Mouse (Mus musculus) heart, embryonic 14.5 days (tissue): ENCODE data around the gene Gm9936. TPM values are rescaled to one million over a fixed set of nuclear protein-coding genes. Genes with fewer than 3 reads are reported as not detected.

Source experiments
- ATAC-seq: fragments of 200-750 bp; cut with Nextera tagmentation; 2 replicates; pipeline ENCODE4 v1.8.0; 2017; ENCODE audit warnings: low read depth, moderate TSS enrichment; ENCODE audit not compliant: insufficient number of reproducible peaks, insufficient read depth, low FRiP score
- H3K27ac ChIP-seq, 2 experiments: fragments of 200-500 bp in 1 of 2; fragments of 300-500 bp in 1 of 2; sonication (generic) in 1 of 2; replicated peaks in 1 of 2; 2 replicates each; pipeline ENCODE4 v1.5.1; 2012 to 2014; ENCODE audit warnings: low read depth in 2 of 2, low read length in 2 of 2, control low read depth in 1 of 2, mild to moderate bottlenecking in 1 of 2, mixed read lengths in 1 of 2; ENCODE audit not compliant: control insufficient read depth in 1 of 2, insufficient read depth in 1 of 2
- H3K27me3 ChIP-seq: fragments of 300-500 bp; sonication (generic); 2 replicates; pipeline ENCODE4 v1.6.1; 2014; ENCODE audit warnings: mild to moderate bottlenecking, low read length, control low read depth; ENCODE audit not compliant: control insufficient read depth, insufficient read depth
- H3K36me3 ChIP-seq: fragments of 300-500 bp; sonication (generic); 2 replicates; pipeline ENCODE4 v1.6.1; 2014; ENCODE audit warnings: mild to moderate bottlenecking, control low read depth, low read length, mixed read lengths; ENCODE audit not compliant: control insufficient read depth, insufficient read depth
- H3K4me1 ChIP-seq, 2 experiments: fragments of 200-500 bp in 1 of 2; fragments of 300-500 bp in 1 of 2; sonication (generic) in 1 of 2; 2 replicates each; pipeline ENCODE4 v1.6.1; 2012 to 2014; ENCODE audit warnings: low read length in 2 of 2, control low read depth in 1 of 2, mixed read lengths in 1 of 2; ENCODE audit not compliant: control insufficient read depth in 2 of 2, insufficient read depth in 2 of 2
- H3K4me2 ChIP-seq: fragments of 300-500 bp; sonication (generic); 2 replicates; pipeline ENCODE4 v1.6.1; 2014; ENCODE audit warnings: mild to moderate bottlenecking, low read length
- H3K4me3 ChIP-seq, 2 experiments: fragments of 200-500 bp in 1 of 2; fragments of 300-500 bp in 1 of 2; sonication (generic) in 1 of 2; 2 replicates each; pipeline ENCODE4 v1.5.1; 2012 to 2014; ENCODE audit warnings: low read length in 2 of 2, mild to moderate bottlenecking in 2 of 2, control low read depth in 1 of 2, low read depth in 1 of 2, moderate library complexity in 1 of 2; ENCODE audit not compliant: control insufficient read depth in 1 of 2, insufficient read depth in 1 of 2
- H3K9ac ChIP-seq: fragments of 300-500 bp; sonication (generic); 2 replicates; pipeline ENCODE4 v1.6.1; 2014; ENCODE audit warnings: mild to moderate bottlenecking, low read length
- H3K9me3 ChIP-seq: fragments of 300-500 bp; sonication (generic); 2 replicates; pipeline ENCODE4 v1.6.1; 2016; ENCODE audit warnings: low read length, control low read depth; ENCODE audit not compliant: control insufficient read depth
- WGBS: fragments of 180-500 bp; shearing (Covaris S2); extraction: QIAGEN DNeasy Blood & Tissue Kit; methylation state at CpG from one replicate; pipeline ENCODE4 v1.1.7; 2014; 5-methylcytosine and 5-hydroxymethylcytosine counted together
- polyA plus RNA-seq: library from polyadenylated mRNA; unstranded; fragments of >200 nt; fragmentation: Nextera tagmentation; extraction: Ambion mirVana; gene quantifications from 2 replicates; pipeline ENCODE4 v1.2.1, GENCODE M21; 2014

Gene Gm9936
- polyA plus RNA-seq, 1 experiment from 2014 or later = not detected

DNA sequence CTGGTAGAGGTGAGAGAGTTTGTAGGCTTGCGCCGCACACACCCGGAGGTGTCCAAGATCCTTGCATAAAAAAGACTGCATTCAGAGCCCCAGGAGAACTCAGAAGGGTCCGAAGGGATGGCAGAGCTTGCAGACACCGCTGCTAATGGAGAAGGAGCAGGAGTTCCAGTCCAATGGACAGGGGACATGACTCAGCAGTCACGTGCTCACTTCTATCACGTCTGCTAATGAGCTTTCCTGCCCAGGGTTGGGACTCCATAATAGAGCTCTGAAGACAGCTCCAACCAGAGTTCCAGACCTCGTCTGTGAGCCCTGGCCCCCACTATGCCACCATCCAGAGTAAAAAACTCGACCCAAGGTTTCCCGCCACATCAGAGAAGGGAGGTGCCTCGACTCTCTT, 40.4 kb downstream of the Gm9936 start:
- Histone ChIP-seq H3K4me2 (no peak overlapping the region), H3K4me1 (no peaks in the 10 kb centered on the region), H3K9ac (no peak overlapping the region), H3K9me3 (peaks cover 8% of the 10 kb centered on the region; the same call in 1 of the 2 replicates), H3K27me3 (no peaks in the 10 kb centered on the region), H3K4me3 (no peak overlapping the region), H3K36me3 (0 out of 2 replicates have a peak, but pooled peaks cover 3% of the 10 kb centered on the region), H3K27ac (no peak overlapping the region)
- no peak for ATAC-seq
- 74% methylated on average over 10 of the region's 11 CpGs for WGBS

DNA sequence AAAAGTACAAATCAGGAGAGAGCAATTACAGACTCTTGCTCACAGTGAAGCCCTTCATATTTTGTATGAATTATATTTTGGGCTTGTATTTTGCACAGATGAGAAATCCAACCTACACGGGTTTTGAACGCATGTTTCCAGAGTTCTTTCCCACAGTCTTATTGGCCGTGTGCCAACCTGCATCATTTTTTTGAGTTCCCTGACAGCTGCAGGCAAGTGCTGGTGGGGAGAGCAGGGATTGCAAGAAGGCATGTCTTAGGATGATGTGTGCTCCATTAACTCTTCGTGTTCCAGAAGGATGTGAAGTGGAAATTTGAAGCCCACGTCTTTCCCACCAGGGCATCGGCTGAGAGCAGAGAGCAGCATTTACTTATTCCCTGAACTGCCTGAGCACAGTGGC, 41.9 kb downstream of the Gm9936 start:
- ATAC-seq = no peak
- WGBS = 77% methylated on average over 6 of the region's 6 CpGs
- Histone ChIP-seq H3K9me3 (peaks cover 6% of the 10 kb centered on the region; the same call in 1 of the 2 replicates), H3K4me2 (no peak overlapping the region), H3K4me3 (no peak overlapping the region), H3K27me3 (no peaks in the 10 kb centered on the region), H3K27ac (no peak overlapping the region), H3K9ac (no peak overlapping the region), H3K36me3 (0 out of 2 replicates have a peak, but pooled peaks cover 3% of the 10 kb centered on the region), H3K4me1 (no peaks in the 10 kb centered on the region)

GRCm38 (mm10) chr5:114813525-114814181, 44.8 kb downstream of the Gm9936 start:
- ATAC-seq = peak; percentile 90
- no peaks in the 10 kb centered on the region; a peak in 1 of 4 replicates for H3K4me1 ChIP-seq
- H3K9ac ChIP-seq = peak overlapping the region; percentile 85
- 0 out of 2 replicates have a peak, but pooled peaks cover 3% of the 10 kb centered on the region for H3K9me3 ChIP-seq
- under 1% methylated on average over 50 of the region's 50 CpGs for WGBS
- peak overlapping the region; percentile 95 to 98 for H3K4me3 ChIP-seq
- no peaks in the 10 kb centered on the region for H3K27me3 ChIP-seq
- peak overlapping the region; percentile 70 for H3K4me2 ChIP-seq
- peak overlapping the region; percentile 23 to 63; a peak in 2 of 4 replicates for H3K27ac ChIP-seq
- peaks cover 4% of the 10 kb centered on the region for H3K36me3 ChIP-seq

- WGBS = 96% methylated on average over 5 of the region's 5 CpGs
- no peak overlapping the region for H3K4me3 ChIP-seq
- H3K9ac ChIP-seq = no peak overlapping the region
- no peaks in the 10 kb centered on the region for H3K27me3 ChIP-seq
- no peaks in the 10 kb centered on the region for H3K9me3 ChIP-seq
- peaks cover 18 to 27% of the 10 kb centered on the region in 2 experiments for H3K4me1 ChIP-seq
- no peak for ATAC-seq
- H3K27ac ChIP-seq = no peak overlapping the region
- H3K4me2 ChIP-seq = no peak overlapping the region
- peaks cover 24% of the 10 kb centered on the region for H3K36me3 ChIP-seq
These were observed 48.7 kb downstream of the Gm9936 start for GRCm38 (mm10) chr5:114809826-114810225.

GRCm38 (mm10) chr5:114809181-114809756, 49.2 kb downstream of the Gm9936 start:
- H3K4me2 ChIP-seq = no peak overlapping the region
- no peak overlapping the region for H3K27ac ChIP-seq
- no peak for ATAC-seq
- H3K4me1 ChIP-seq = peaks cover 18 to 27% of the 10 kb centered on the region in 2 experiments
- H3K9me3 ChIP-seq = no peaks in the 10 kb centered on the region
- H3K36me3 ChIP-seq = peaks cover 30% of the 10 kb centered on the region
- no peak overlapping the region for H3K9ac ChIP-seq
- H3K4me3 ChIP-seq = no peak overlapping the region
- no peaks in the 10 kb centered on the region for H3K27me3 ChIP-seq
- WGBS = 75% methylated on average over 10 of the region's 10 CpGs

DNA sequence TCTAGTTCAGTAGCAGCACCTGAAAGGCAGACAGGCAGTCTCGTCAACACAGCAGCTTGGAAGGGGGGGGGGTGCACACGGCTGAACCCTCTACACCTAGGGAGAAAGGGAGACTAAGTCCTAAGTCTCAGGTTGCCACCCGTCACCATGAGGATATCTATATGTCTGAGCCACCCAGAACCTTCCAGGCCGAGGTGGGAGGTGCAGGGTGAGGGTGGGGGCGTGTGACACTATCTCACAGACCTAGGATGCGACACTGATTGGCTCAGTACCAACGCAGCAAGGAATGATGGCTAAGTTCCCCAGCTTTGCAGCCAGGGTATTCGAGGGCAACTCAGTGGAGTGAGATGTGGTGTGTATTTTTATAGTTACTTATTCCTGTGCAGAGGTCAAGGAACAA, 50.1 kb downstream of the Gm9936 start:
- H3K27ac ChIP-seq = no peak overlapping the region
- peaks cover 18 to 27% of the 10 kb centered on the region in 2 experiments for H3K4me1 ChIP-seq
- no peak overlapping the region for H3K9ac ChIP-seq
- no peak overlapping the region for H3K4me3 ChIP-seq
- H3K9me3 ChIP-seq = no peaks in the 10 kb centered on the region
- H3K27me3 ChIP-seq = no peaks in the 10 kb centered on the region
- 79% methylated on average over 8 of the region's 8 CpGs for WGBS
- peaks cover 39% of the 10 kb centered on the region for H3K36me3 ChIP-seq
- ATAC-seq = no peak
- no peak overlapping the region for H3K4me2 ChIP-seq

DNA sequence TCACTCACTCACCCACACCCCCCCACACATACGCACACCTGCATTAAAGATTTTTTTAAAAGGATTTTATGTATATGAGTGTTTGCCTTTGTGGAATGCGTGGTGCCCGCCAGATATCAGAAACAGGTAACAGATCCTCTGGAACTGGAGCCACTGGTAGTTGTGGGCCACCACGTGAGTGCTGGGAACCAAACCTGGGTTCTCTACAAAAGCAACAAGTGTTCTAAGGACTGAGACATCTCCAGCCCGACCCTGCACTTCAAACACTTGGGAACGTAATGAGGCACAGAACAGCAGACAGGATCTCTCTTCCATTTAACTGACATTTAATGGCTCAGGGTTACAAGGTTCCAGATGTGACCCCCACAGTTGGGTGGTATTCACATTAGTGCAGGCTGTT, 50.6 kb downstream of the Gm9936 start:
- peak overlapping the region; percentile 80 to 89 for H3K27ac ChIP-seq
- H3K4me2 ChIP-seq = peak overlapping the region; percentile 49; the same call in 1 of the 2 replicates
- H3K4me1 ChIP-seq = peaks cover 18 to 27% of the 10 kb centered on the region in 2 experiments
- WGBS = 61% methylated on average over 6 of the region's 6 CpGs
- H3K36me3 ChIP-seq = peaks cover 44% of the 10 kb centered on the region
- H3K9me3 ChIP-seq = no peaks in the 10 kb centered on the region
- no peak for ATAC-seq
- H3K4me3 ChIP-seq = no peak overlapping the region
- peak overlapping the region; percentile 21; the same call in 1 of the 2 replicates for H3K9ac ChIP-seq
- no peaks in the 10 kb centered on the region for H3K27me3 ChIP-seq
